In the genomic region with DNA sequence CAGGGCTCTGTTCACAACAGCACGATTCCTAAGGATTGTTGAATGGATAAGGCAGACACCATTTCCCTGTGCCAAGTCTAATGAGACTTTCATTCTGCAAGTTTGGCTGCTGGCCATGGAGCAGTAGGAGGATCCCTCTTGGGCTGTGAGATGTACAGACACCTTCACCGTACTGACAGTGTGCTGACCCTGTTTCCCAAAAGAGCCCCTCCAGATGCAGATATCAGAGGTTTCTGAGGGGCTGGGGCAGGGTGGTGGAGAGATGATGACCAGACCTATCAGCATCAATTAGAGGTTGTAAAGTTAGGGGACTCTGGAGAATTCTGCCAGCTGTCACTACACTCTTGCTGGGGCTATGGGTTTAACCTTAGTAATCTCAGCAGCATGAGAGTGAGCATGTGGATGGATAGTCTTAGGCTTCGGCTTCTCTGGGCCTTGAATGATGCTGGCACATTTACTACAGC, we compare ENCODE assay signal across 9 mouse cellular contexts.
DNase-seq lines count a peak whose midpoint lies in the region; ATAC-seq lines count a peak whose summit lies in the region.
"Had no signal": no experiment of that assay in that cellular context is flagged by ENCODE, and none has a peak within 500 bp of the region (broad histone marks: within the 10 kb centered on the region; RNA-seq: fewer than 3 reads in every experiment).

No protein-coding gene starts in this region.

- no peak overlapping the region for H3K9ac ChIP-seq in heart, embryonic 12.5 days
- H3K9ac ChIP-seq in liver, embryonic 12.5 days, result no peak overlapping the region
- H3K9ac ChIP-seq: limb, embryonic 15.5 days had no signal

- 34% methylated on average over 3 of the region's 3 CpGs for WGBS in heart, embryonic 12.5 days
- WGBS in liver, embryonic 12.5 days (ENCODE audit: insufficient replicate concordance), result 68% methylated on average over 3 of the region's 3 CpGs

- ATAC-seq in heart, embryonic 12.5 days (ENCODE audit: insufficient number of reproducible peaks, low FRiP score), result peak; percentile 55; the same call in 1 of the 2 replicates
- ATAC-seq in cerebellum, adult (ENCODE audit: insufficient number of reproducible peaks, low FRiP score, low TSS enrichment), result peak; percentile 46; the same call in 1 of the 2 replicates
- ATAC-seq in liver, embryonic 12.5 days, result no peak

- no peak overlapping the region for H3K4me2 ChIP-seq in heart, embryonic 12.5 days
- H3K4me2 ChIP-seq in liver, embryonic 12.5 days, result no peak overlapping the region
- H3K4me2 ChIP-seq: limb, embryonic 15.5 days had no signal

- no peak overlapping the region for H3K4me3 ChIP-seq in heart, embryonic 12.5 days
- no peak overlapping the region for H3K4me3 ChIP-seq in liver, embryonic 12.5 days
- H3K4me3 ChIP-seq: limb, embryonic 15.5 days had no signal

- no peaks in the 10 kb centered on the region for H3K27me3 ChIP-seq in heart, embryonic 12.5 days (replicated peaks)
- no peaks in the 10 kb centered on the region for H3K27me3 ChIP-seq in liver, embryonic 12.5 days (replicated peaks)
- H3K27me3 ChIP-seq: limb, embryonic 15.5 days had no signal

- H3K9me3 ChIP-seq in heart, embryonic 12.5 days (replicated peaks), result no peaks in the 10 kb centered on the region
- H3K9me3 ChIP-seq in liver, embryonic 12.5 days (replicated peaks), result no peaks in the 10 kb centered on the region
- H3K9me3 ChIP-seq: limb, embryonic 15.5 days had no signal

- no peak for DNase-seq in heart, postnatal 36 days
- DNase-seq in frontal cortex, postnatal 25 days (ENCODE audit: low spot score in 2 of 2), result peak; percentile 17 to 22
- DNase-seq in left cerebral cortex, postnatal 4 days, result peak; percentile 85
- peak; percentile 58 to 69 for DNase-seq in right cerebral cortex, adult 2 months (ENCODE audit: low spot score in 2 of 2)
- no peak for DNase-seq in embryo, embryonic 10 days (ENCODE audit: low spot score)

- intact Hi-C loops in heart, postnatal 36 days (cut with DNase I), result no loop called here
- intact Hi-C loops in left cerebral cortex, postnatal 4 days (cut with DNase I), result no loop called here

- peaks cover 17% of the 10 kb centered on the region; the same call in 1 of the 2 replicates for H3K4me1 ChIP-seq in heart, embryonic 12.5 days (replicated peaks)
- H3K4me1 ChIP-seq in liver, embryonic 12.5 days, result no peaks in the 10 kb centered on the region
- H3K4me1 ChIP-seq: limb, embryonic 15.5 days had no signal

- H3K27ac ChIP-seq in heart, embryonic 12.5 days (ENCODE audit: poor library complexity, severe bottlenecking), result no peak overlapping the region
- H3K27ac ChIP-seq in liver, embryonic 12.5 days, result no peak overlapping the region
- H3K27ac ChIP-seq: limb, embryonic 15.5 days had no signal

- no peaks in the 10 kb centered on the region for H3K36me3 ChIP-seq in heart, embryonic 12.5 days
- H3K36me3 ChIP-seq in liver, embryonic 12.5 days, result no peaks in the 10 kb centered on the region
- H3K36me3 ChIP-seq: limb, embryonic 15.5 days had no signal

Comparison
In these comparisons a context has a peak if more than half of its experiments do, and no peak if none do; other contexts are left out.
1. DNase-seq: peak in frontal cortex, postnatal 25 days (2 of 2), left cerebral cortex, postnatal 4 days (single experiment) and right cerebral cortex, adult 2 months (2 of 2); none in heart, postnatal 36 days (0 of 2) and embryo, embryonic 10 days (single experiment).